In the genomic region with DNA sequence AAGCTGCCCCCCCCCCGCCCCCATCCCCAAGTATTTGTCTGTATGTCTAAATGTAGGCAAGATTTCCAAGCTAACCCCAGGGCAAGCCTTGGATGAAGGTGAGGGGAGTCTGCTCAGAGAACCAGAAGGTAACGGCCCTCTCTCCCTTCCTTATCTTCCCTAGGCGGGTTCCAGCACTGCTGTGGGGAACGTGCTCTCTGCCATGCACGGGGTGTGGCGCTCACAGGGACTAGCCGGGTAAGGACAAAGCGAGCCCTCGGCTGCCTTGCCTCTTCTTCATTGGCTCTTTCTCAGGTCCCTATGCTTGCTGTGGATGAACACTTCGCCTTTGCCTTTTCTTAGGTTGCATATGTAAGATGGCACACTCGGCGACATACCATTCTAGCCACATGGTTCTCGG, we compare ENCODE assay signal across 13 mouse cellular contexts.
"Had no signal": no experiment of that assay in that cellular context is flagged by ENCODE, and none has a peak within 500 bp of the region (broad histone marks: within the 10 kb centered on the region; RNA-seq: fewer than 3 reads in every experiment).

No protein-coding gene starts in this region.

- H3K4me3 ChIP-seq: kidney, embryonic 15.5 days; left cerebral cortex, adult 2 months; limb, embryonic 10.5 days; midbrain, embryonic 15.5 days; neural tube, embryonic 12.5 days had no signal

- H3K36me3 ChIP-seq: midbrain, embryonic 15.5 days had no signal

- H3K9ac ChIP-seq: kidney, embryonic 15.5 days; midbrain, embryonic 15.5 days; neural tube, embryonic 12.5 days had no signal

- H3K27ac ChIP-seq: kidney, embryonic 15.5 days; left cerebral cortex, adult 2 months; limb, embryonic 10.5 days; midbrain, embryonic 15.5 days; neural tube, embryonic 12.5 days; stomach, postnatal 0 days had no signal

- H3K9me3 ChIP-seq: kidney, embryonic 15.5 days; limb, embryonic 10.5 days; midbrain, embryonic 15.5 days; neural tube, embryonic 12.5 days had no signal

- DNase-seq: kidney, adult 2 months; kidney, postnatal 14 days; lung, adult 2 months; lung, postnatal 36 days had no signal

- H3K27me3 ChIP-seq: kidney, embryonic 15.5 days; midbrain, embryonic 15.5 days; neural tube, embryonic 12.5 days had no signal

- H3K4me2 ChIP-seq: kidney, embryonic 15.5 days; midbrain, embryonic 11.5 days; midbrain, embryonic 15.5 days; neural tube, embryonic 12.5 days had no signal

- ATAC-seq: intestine, embryonic 16.5 days; lung, postnatal 0 days; midbrain, embryonic 15.5 days had no signal
